Mouse (Mus musculus) heart, adult 18-20 months (tissue): ENCODE data around the gene Smad6. TPM values are rescaled to one million over a fixed set of nuclear protein-coding genes. Genes with fewer than 3 reads are reported as not detected.

Source experiments
- DNase-seq, 2 experiments: peaks; one replicate each; pipeline ENCODE4 v3.0.0; 2021 to 2022; ENCODE audit warnings: mixed read lengths in 1 of 2
- total RNA-seq, 2 experiments: library from RNA; stranded (reverse); gene quantifications; 2 replicates each; pipeline ENCODE4 v1.2.3; 2021

Gene Smad6
- total RNA-seq, 2 experiments from 2014 or later, result 9.0 to 11.3 TPM

DNA sequence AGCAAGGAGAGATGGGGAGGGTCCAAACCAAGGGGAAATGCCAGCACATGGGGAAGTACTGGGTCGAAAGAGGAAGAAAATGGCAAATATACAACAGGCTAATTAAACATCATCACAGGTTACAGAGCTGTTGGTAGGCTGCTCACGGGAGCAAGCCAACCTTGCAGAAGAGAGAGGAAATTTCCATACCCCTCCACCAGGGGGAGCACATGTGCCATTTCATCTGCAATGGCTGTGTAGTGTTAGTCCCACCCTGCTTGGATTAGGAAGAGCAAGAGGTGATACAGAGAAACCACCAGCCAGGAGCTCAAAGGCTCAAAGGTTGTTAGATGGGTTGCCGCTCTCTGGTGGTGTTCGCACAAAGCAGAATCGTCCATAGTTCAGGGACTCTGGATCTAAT lies 105.9 kb downstream of the Smad6 start:
- DNase-seq, result peak; percentile 61 to 82

DNA sequence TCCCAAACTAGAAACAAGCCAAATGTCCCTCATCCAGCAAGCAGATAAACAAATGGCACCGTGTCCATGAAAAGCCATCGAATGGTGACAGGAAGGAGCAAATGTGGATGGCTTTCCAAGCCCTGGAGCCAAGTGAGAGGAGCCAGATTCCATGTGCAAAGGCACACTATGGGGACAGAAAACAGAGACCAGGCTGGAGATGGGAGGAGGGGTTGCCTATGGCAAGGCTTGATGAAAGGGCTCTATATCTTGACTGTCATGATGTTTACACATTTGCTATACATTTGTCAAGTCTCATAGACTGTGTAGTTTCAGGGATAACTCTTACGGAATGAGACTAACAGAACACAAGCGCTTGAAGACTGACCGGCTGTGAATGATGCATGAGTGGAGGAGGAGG lies 106.9 kb downstream of the Smad6 start:
- DNase-seq, result no peak

DNA sequence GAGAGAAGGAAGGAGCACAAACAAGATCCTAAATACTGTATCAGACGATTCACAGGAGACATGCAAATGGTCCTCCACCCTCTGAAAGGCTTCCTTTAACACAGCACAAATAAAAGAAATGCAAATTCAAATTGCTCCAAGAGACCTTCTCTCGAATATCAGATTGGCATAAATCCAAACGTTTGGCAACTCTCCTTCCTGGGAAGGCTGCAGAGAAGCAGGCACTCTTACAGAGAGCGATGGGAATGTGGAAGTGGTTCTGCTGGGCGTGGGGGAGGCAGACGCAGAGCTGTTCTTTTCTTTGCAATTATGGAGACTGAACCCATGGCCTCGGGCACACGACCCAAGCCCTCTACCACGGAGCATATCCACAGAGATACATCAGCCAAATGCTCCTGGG lies 109.8 kb downstream of the Smad6 start:
- no peak for DNase-seq

DNA sequence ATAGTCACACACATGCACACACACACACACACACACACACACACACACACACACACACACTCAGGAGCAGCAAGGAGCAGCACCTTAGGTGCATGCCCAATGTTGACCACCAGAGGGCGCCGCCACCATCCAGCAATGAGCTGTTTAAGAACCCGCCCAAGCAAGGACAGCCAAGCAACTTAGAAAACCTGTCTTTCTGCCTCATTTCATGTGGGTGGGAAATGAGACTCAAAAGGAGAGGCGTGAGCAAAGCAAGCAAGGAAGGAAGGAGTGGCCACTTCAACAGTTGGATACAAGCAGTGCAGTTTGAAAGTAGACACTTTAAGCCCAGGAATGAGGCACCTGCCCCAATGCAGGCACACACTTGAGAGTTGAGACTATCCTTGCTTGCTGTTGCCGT lies 112.2 kb downstream of the Smad6 start:
- peak; percentile 64 to 85 for DNase-seq

DNA sequence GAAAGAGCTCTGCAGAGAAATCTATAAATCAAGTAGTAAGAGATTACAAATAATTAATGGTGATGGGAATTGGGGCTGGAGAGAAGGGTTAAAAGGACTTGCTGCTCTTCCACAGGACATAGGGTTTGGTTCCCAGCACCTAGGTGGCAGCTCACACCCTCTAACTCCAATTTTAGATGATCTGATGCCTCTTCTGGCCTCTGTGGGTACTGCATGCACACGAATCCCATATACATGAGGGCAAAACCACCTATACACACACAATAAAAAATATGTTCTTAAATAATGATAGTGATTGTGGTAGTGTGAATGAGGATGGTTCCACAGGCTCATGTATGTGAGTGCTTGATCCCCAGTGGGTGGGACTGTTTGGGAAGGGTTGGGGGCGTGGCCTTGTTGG lies 117.3 kb downstream of the Smad6 start:
- DNase-seq, result no peak

Other genes with a start within 250 kb of the Smad6 start
- gene Lctl, start 95.1 kb upstream of the Smad6 start, total RNA-seq, result not detected
- gene Zwilch, start 151.0 kb upstream of the Smad6 start, total RNA-seq, result under 1 TPM; 0.64 to 0.99 TPM
- gene Rpl4, start 151.3 kb upstream of the Smad6 start, total RNA-seq, result 100 to 1,000 TPM; 464 to 493 TPM
- 10 to 100 TPM; 20.2 to 23.9 TPM for gene Snapc5, start 157.2 kb upstream of the Smad6 start, total RNA-seq
- 1 to 10 TPM; 3.0 to 3.5 TPM for gene Uchl4, start 213.1 kb upstream of the Smad6 start, total RNA-seq
- 10 to 100 TPM; 50.1 to 51.8 TPM for gene Map2k1, start 231.6 kb upstream of the Smad6 start, total RNA-seq